Mouse (Mus musculus) gastrocnemius, adult 2 months (tissue): ENCODE results near the gene Ncf1. TPM values are rescaled to one million over a fixed set of nuclear protein-coding genes. Genes with fewer than 3 reads are reported as not detected.
A peak's percentile ranks its signal among the peaks of the same experiment; 100 is the strongest.

Experiments
- DNase-seq: peaks from one replicate; pipeline ENCODE4 v3.0.0; 2022
- H3K27ac ChIP-seq: fragments of 200-600 bp; 2 replicates; pipeline ENCODE4 v1.8.1; 2022; ENCODE audit warnings: mild to moderate bottlenecking
- H3K4me3 ChIP-seq: fragments of 200-600 bp; 2 replicates; pipeline ENCODE4 v1.8.1; 2022; ENCODE audit warnings: mild to moderate bottlenecking, moderate library complexity
- CTCF ChIP-seq: fragments of 200-600 bp; IDR thresholded peaks from 2 replicates; pipeline ENCODE4 v1.8.1; 2022; ENCODE audit warnings: antibody characterized with exemption, mild to moderate bottlenecking, moderate library complexity
- intact Hi-C: fragments of 180-260 bp; cut with DNase I; formaldehyde crosslinking; loops from one replicate; pipeline ENCODE4 v1.15.1; 2025
- total RNA-seq, 2 experiments: library from RNA; stranded (reverse); gene quantifications; 2 replicates each; pipeline ENCODE4 v1.2.3; 2021

Gene Ncf1
- total RNA-seq, 2 experiments from 2014 or later, result 1.0 to 3.8 TPM

DNA sequence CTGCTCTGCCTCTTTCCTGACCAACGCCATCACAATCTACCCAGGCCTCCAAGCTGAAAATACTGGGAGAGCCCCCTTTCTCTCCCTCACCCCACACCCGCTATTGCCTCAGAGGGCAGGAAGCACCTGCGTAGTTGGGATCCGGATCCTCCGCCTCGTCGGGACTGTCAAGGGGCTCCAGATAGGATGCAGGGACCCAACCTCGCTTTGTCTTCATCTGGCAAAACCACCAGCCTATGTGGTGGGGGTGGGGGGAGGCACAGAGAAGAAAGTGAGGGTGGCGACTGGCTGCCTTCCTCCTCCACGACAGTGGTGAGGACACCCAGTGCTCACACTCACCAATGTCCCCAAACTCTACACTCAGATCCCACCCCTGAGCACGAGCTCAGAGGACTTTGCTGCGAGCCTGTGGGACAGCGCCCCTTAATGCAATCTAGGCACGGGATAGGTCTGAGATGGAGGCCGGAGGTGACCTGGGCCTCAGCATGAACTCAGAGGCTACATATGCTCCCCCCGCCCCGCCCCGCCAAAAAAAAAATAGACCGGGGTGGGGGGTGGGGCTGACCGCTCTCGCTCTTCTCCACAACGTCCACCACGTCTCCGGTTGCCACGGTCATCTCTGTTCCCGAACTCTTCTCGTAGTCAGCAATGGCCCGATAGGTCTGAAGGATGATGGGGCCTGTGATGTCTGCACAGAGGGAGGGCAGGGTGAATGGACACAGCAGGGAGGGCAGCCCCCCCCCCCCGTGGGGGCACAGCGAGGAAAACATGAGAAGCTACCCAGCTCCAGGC is 4.1 kb downstream of the Ncf1 start:
- H3K4me3 ChIP-seq, result peak overlapping the region; percentile 41
- no peak for DNase-seq
- no peak for TF ChIP-seq CTCF
- no peak overlapping the region for H3K27ac ChIP-seq
- intact Hi-C loops, result loop anchor here (5.0 kb wide), 1 partner anchor 117 kb away; no protein-coding TSS in a partner anchor

DNA sequence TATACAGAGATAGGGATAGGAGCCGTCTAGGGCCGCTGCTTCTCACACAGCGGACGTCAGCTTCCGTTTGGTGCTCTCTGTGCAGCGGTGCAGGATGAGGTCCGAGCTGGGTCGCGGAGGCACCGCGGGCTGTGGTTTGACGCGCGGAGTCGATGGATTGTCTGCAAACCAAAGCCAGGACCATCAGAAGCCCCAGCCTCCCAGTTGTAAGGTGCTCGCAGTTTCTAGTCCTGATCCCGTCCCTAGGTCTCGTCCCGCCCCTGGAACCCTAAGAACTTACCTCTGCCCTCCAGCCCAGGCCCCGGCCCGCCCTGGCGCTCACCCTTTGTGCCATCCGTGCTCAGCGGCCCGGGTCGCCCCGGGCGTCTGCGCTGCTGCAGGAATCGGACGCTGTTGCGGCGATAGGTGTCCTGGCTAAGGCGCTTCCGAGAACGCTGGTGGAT is 7.7 kb downstream of the Ncf1 start:
- no peak for DNase-seq
- Histone ChIP-seq H3K4me3 (no peak overlapping the region), H3K27ac (no peak overlapping the region)
- TF ChIP-seq CTCF, result no peak
- intact Hi-C loops, result no loop called here

DNA sequence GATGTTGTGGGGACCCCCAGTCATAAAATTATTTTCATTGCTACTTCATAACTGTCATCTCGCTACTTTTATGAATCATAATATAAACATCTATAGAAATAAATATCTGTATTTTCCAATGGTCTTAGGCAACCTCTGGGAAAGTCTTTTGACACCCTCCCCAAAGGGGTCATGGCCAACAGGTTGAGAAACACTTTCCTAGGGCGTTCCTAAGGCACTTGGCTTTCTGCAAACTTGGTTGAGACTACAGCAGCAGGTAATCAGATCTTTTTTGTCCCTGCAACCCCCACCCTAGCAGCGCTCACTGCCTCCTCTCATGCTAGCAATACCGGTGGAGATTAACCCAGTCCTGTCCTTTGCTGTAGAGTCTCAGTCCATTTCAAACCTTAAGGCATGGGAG is 8.1 kb downstream of the Ncf1 start:
- H3K27ac ChIP-seq, result no peak overlapping the region
- H3K4me3 ChIP-seq, result no peak overlapping the region
- DNase-seq, result no peak
- intact Hi-C loops, result no loop called here
- no peak for TF ChIP-seq CTCF

- intact Hi-C loops, result no loop called here
- Histone ChIP-seq H3K4me3 (no peak overlapping the region), H3K27ac (no peak overlapping the region)
- no peak for TF ChIP-seq CTCF
- no peak for DNase-seq
These were observed 11.5 kb downstream of the Ncf1 start for GRCm38 (mm10) chr5:134217900-134218299.

GRCm38 (mm10) chr5:134214021-134214806 is 15.2 kb downstream of the Ncf1 start:
- DNase-seq, result no peak
- H3K4me3 ChIP-seq, result no peak overlapping the region
- no peak for TF ChIP-seq CTCF
- no peak overlapping the region for H3K27ac ChIP-seq
- intact Hi-C loops, result no loop called here

GRCm38 (mm10) chr5:134209931-134210554 is 19.4 kb downstream of the Ncf1 start:
- H3K4me3 ChIP-seq, result no peak overlapping the region
- no peak for DNase-seq
- H3K27ac ChIP-seq, result no peak overlapping the region
- intact Hi-C loops, result no loop called here
- no peak for TF ChIP-seq CTCF

GRCm38 (mm10) chr5:134206721-134207120 is 22.7 kb downstream of the Ncf1 start:
- H3K27ac ChIP-seq, result no peak overlapping the region
- TF ChIP-seq CTCF, result no peak
- no peak for DNase-seq
- intact Hi-C loops, result no loop called here
- H3K4me3 ChIP-seq, result no peak overlapping the region

- intact Hi-C loops, result no loop called here
- no peak for TF ChIP-seq CTCF
- H3K27ac ChIP-seq, result no peak overlapping the region
- H3K4me3 ChIP-seq, result no peak overlapping the region
- no peak for DNase-seq
These were observed 35.8 kb downstream of the Ncf1 start for GRCm38 (mm10) chr5:134193664-134194063.

- no peak for TF ChIP-seq CTCF
- intact Hi-C loops, result loop anchor here (5.0 kb wide), 1 partner anchor 44 kb away; no protein-coding TSS in a partner anchor
These were observed 40.9 kb downstream of the Ncf1 start for GRCm38 (mm10) chr5:134188571-134188970.

DNA sequence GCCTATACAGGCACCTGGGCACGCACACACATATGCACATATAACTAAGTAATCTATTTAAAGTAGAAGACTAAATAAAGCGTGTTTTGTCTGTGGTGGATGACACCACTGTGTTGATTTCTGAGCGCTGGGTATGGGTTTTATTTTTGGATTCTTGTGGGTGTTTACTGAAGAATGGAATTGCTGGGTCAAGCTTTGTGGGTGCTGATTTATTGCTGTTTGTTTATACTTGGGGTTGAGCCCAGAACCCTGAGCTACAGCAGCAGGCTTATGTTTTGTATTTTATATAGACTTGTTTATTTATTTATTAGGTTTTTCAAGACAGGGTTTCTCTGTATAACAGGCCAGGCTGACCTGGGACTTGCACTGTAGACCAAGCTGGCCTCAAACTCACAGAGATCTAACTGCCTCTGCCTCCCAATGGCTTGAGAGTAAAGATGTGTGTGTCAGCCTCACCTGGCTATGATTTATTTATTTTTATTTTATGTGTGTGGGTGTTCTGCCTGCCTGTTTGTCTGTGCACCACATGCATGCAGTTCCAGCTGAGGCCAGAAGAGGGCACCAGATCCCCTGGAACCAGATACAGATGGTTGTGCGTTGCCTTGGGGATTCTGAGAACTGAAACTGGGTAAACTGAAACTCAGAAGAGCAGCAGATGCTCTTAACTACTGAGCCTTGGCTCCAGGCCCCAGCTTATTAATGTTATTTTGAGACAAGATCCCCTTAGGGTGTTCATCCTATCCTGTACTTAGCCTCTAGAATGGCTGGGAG is 42.3 kb downstream of the Ncf1 start:
- Histone ChIP-seq H3K27ac (peak overlapping the region; percentile 13; the same call in 1 of the 2 replicates), H3K4me3 (no peak overlapping the region)
- peak; percentile 65 for DNase-seq
- intact Hi-C loops, result loop anchor here (2.0 to 5.0 kb wide), 2 partner anchors 45 to 160 kb away; no protein-coding TSS in a partner anchor
- peak; percentile 91 for TF ChIP-seq CTCF

More at GRCm38 (mm10) chr5:134188571-134188970, 40.9 kb downstream of the Ncf1 start:
- H3K27ac ChIP-seq, result no peak overlapping the region
- no peak overlapping the region for H3K4me3 ChIP-seq
- no peak for DNase-seq

DNA sequence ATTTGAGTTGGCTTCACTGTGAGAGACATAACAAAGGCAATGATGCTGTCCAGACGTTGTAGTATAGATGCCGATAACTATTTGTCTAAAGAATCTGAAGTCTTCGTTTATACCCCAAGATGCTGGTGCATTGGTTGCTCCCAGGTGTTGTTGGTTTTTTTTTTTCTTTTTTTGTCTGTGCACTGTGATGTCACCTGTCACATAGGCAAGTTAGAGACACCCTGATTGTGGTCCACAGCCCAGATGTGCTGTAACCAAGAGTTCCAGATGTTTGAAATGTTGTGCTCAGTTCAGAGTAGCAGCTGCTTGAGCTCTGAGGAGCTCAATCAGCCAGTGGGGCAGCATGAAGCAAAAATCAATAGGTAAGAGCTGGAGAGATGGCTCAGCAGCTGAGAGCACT is 43.4 kb downstream of the Ncf1 start:
- intact Hi-C loops, result loop anchor here (2.0 to 5.0 kb wide), 2 partner anchors 46 to 161 kb away; no protein-coding TSS in a partner anchor
- Histone ChIP-seq H3K27ac (no peak overlapping the region), H3K4me3 (no peak overlapping the region)
- no peak for TF ChIP-seq CTCF
- no peak for DNase-seq
